Mouse (Mus musculus): Measurements from ENCODE around the gene Ptprk.

GRCm38 (mm10) chr10:28164746-28165145 is 90.1 kb downstream of the Ptprk start:
- TF ChIP-seq CTCF (IDR thresholded peaks at IDR 0.05), result no peak
- TF ChIP-seq EP300 (IDR thresholded peaks at IDR 0.05), result no peak

Data from lung, postnatal 0 days (tissue).